Mouse (Mus musculus): ENCODE data around the gene Isl2.

DNA sequence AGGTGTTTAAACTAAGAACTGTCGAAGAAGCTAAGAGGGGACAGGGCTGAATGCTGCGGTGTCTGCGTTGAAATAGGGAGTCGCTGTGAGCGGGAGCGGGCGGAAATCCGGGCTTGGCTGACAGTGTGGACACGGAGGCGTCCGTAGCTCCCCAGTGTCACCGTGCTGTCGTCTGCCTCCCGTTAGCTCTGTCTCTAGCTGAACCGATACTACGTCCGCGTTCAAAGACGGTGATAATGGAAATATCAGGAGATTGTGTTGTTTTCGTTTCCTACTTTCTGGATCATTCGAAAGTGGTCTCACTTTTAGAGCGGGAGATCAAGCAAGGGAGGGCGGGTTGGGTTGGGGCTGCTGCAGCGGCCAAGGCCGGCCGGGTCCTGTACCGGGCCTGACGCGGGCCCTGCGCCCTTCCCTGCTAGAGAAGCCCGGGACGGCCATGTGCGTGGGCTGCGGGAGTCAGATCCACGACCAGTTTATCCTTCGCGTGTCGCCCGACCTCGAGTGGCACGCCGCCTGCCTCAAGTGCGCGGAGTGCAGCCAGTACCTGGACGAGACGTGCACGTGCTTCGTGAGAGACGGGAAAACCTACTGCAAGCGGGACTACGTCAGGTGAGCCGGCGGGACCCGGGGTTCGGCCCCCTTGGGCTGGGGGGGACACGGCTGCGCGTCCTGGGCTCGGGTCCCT, 3.4 kb downstream of the Isl2 start:
- TF ChIP-seq POLR2A (IDR thresholded peaks at IDR 0.05; ENCODE audit: borderline replicate concordance, control insufficient read depth, low read depth, low read length), result no peak
- TF ChIP-seq CTCF (IDR thresholded peaks at IDR 0.05; ENCODE audit: control insufficient read depth, insufficient read depth, low read length), result no peak

Data from bone marrow, adult 2 months (tissue).